Mouse (Mus musculus) MN1 (cell line): ENCODE data around the gene A2ml1.

Experiments
- DNase-seq: peaks from one replicate; pipeline ENCODE4 v3.0.0-alpha.2; 2016; ENCODE audit warnings: low spot score

A2ml1 gene

GRCm38 (mm10) chr6:128549463-128550452 lies 31.6 kb downstream of the A2ml1 start:
- DNase-seq, result no peak

GRCm38 (mm10) chr6:128548532-128548931 lies 32.9 kb downstream of the A2ml1 start:
- DNase-seq, result no peak

GRCm38 (mm10) chr6:128545402-128545801 lies 36.0 kb downstream of the A2ml1 start:
- no peak for DNase-seq

GRCm38 (mm10) chr6:128543226-128543625 lies 38.2 kb downstream of the A2ml1 start:
- DNase-seq, result no peak

- DNase-seq, result no peak
These were observed 46.2 kb downstream of the A2ml1 start for GRCm38 (mm10) chr6:128535250-128535649.

GRCm38 (mm10) chr6:128533296-128533695 lies 48.1 kb downstream of the A2ml1 start:
- DNase-seq, result no peak

- DNase-seq, result no peak
These were observed 48.7 kb downstream of the A2ml1 start for GRCm38 (mm10) chr6:128532701-128533100.

GRCm38 (mm10) chr6:128528491-128528890 lies 52.9 kb downstream of the A2ml1 start:
- DNase-seq, result no peak

- no peak for DNase-seq
These were observed 54.3 kb downstream of the A2ml1 start for GRCm38 (mm10) chr6:128527110-128527509.

GRCm38 (mm10) chr6:128526601-128527000 lies 54.8 kb downstream of the A2ml1 start, which contains the start of gene Pzp:
Gene Pzp (minus strand): TSS chr6:128526720.
- DNase-seq, result no peak

- no peak for DNase-seq
These were observed 55.6 kb downstream of the A2ml1 start for GRCm38 (mm10) chr6:128525801-128526200.

GRCm38 (mm10) chr6:128523360-128523759 lies 58.0 kb downstream of the A2ml1 start:
- no peak for DNase-seq

GRCm38 (mm10) chr6:128519159-128519558 lies 62.2 kb downstream of the A2ml1 start:
- DNase-seq, result no peak

GRCm38 (mm10) chr6:128505676-128506236 lies 75.7 kb downstream of the A2ml1 start:
- DNase-seq, result no peak

GRCm38 (mm10) chr6:128504743-128505142 lies 76.7 kb downstream of the A2ml1 start:
- no peak for DNase-seq

- no peak for DNase-seq
These were observed 86.1 kb downstream of the A2ml1 start for GRCm38 (mm10) chr6:128495346-128495745.

GRCm38 (mm10) chr6:128494646-128495331 lies 86.6 kb downstream of the A2ml1 start:
- DNase-seq, result no peak

GRCm38 (mm10) chr6:128491916-128492315 lies 89.5 kb downstream of the A2ml1 start:
- DNase-seq, result no peak

- no peak for DNase-seq
These were observed 91.3 kb downstream of the A2ml1 start for GRCm38 (mm10) chr6:128490141-128490540.
